Mouse (Mus musculus) kidney, postnatal 25 days (tissue): ENCODE measurements at regions not wholly inside any gene's neighbourhood (a gene's known extent, or its start where the extent isn't known, plus 50 kb on each side); places are given as distances from the start of the nearest gene placed in this dataset.

Source experiments
- DNase-seq, 2 experiments: peaks; one replicate each; pipeline ENCODE4 v3.0.0; 2021; ENCODE audit warnings: mixed read lengths in 2 of 2

GRCm38 (mm10) chr17:49149896-49150295 is 217.7 kb downstream of the Lrfn2 start:
- no peak for DNase-seq

GRCm38 (mm10) chr17:49150971-49151422 is 218.8 kb downstream of the Lrfn2 start:
- peak; percentile 21 to 42 for DNase-seq

- no peak for DNase-seq
Measured at GRCm38 (mm10) chr17:49153994-49154393, 221.8 kb downstream of the Lrfn2 start.

GRCm38 (mm10) chr17:49155001-49155515 is 222.9 kb downstream of the Lrfn2 start:
- no peak for DNase-seq

GRCm38 (mm10) chr17:49157586-49157985 is 225.4 kb downstream of the Lrfn2 start:
- DNase-seq = no peak

- peak; percentile 40 to 41 for DNase-seq
Measured at GRCm38 (mm10) chr17:49171252-49172047, 239.3 kb downstream of the Lrfn2 start.

- peak in 1 of 2 experiments; percentile 10 for DNase-seq
Measured at GRCm38 (mm10) chr17:49172052-49172799, 240.0 kb downstream of the Lrfn2 start.

- no peak for DNase-seq
Measured at GRCm38 (mm10) chr17:49172800-49173150, 240.6 kb downstream of the Lrfn2 start.

- DNase-seq = no peak
Measured at GRCm38 (mm10) chr17:49177966-49178731, 246.0 kb downstream of the Lrfn2 start.

GRCm38 (mm10) chr17:49182485-49182884 is 245.7 kb upstream of the Mocs1 start:
- peak; percentile 50 to 62 for DNase-seq

- DNase-seq = no peak
Measured at GRCm38 (mm10) chr17:49183917-49184316, 244.2 kb upstream of the Mocs1 start.

GRCm38 (mm10) chr17:49185052-49185612 is 243.0 kb upstream of the Mocs1 start:
- no peak for DNase-seq

GRCm38 (mm10) chr17:49189765-49190164 is 238.4 kb upstream of the Mocs1 start:
- DNase-seq = peak in 1 of 2 experiments; percentile 64

GRCm38 (mm10) chr17:49190337-49190736 is 237.8 kb upstream of the Mocs1 start:
- no peak for DNase-seq

- DNase-seq = no peak
Measured at GRCm38 (mm10) chr17:49196046-49196684, 232.0 kb upstream of the Mocs1 start.

- no peak for DNase-seq
Measured at GRCm38 (mm10) chr17:49201495-49201894, 226.7 kb upstream of the Mocs1 start.

- peak; percentile 47 to 71 for DNase-seq
Measured at GRCm38 (mm10) chr17:49205095-49205494, 223.1 kb upstream of the Mocs1 start.

- DNase-seq = no peak
Measured at GRCm38 (mm10) chr17:49205564-49205963, 222.6 kb upstream of the Mocs1 start.

- no peak for DNase-seq
Measured at GRCm38 (mm10) chr17:49206708-49207107, 221.5 kb upstream of the Mocs1 start.

- peak; percentile 38 to 47 for DNase-seq
Measured at GRCm38 (mm10) chr17:49208315-49208820, 219.8 kb upstream of the Mocs1 start.

GRCm38 (mm10) chr17:49212918-49213317 is 215.2 kb upstream of the Mocs1 start:
- no peak for DNase-seq

GRCm38 (mm10) chr17:49215281-49215680 is 212.9 kb upstream of the Mocs1 start:
- no peak for DNase-seq
